Mouse (Mus musculus) lung, embryonic 14.5 days (tissue): Measurements from ENCODE around the gene Uqcrq. TPM values are rescaled to one million over a fixed set of nuclear protein-coding genes. Genes with fewer than 3 reads are reported as not detected.
A peak's percentile ranks its signal among the peaks of the same experiment; 100 is the strongest.

Source experiments
- ATAC-seq: fragments of 200-750 bp; cut with Nextera tagmentation; 2 replicates; pipeline ENCODE4 v1.8.0; 2017; ENCODE audit warnings: mild to moderate bottlenecking, moderate TSS enrichment, moderate library complexity; ENCODE audit not compliant: insufficient read depth
- DNase-seq: peaks from one replicate; pipeline ENCODE4 v3.0.0-alpha.2; 2015
- H3K27ac ChIP-seq: fragments of 300-500 bp; sonication (generic); 2 replicates; pipeline ENCODE4 v1.5.1; 2014; ENCODE audit warnings: low read depth, mild to moderate bottlenecking, moderate library complexity
- H3K27me3 ChIP-seq: fragments of 300-500 bp; sonication (generic); 2 replicates; pipeline ENCODE4 v1.6.1; 2014; ENCODE audit warnings: low read length, control low read depth; ENCODE audit not compliant: insufficient read depth
- H3K36me3 ChIP-seq: fragments of 300-500 bp; sonication (generic); 2 replicates; pipeline ENCODE4 v1.6.1; 2014; ENCODE audit warnings: control low read depth; ENCODE audit not compliant: insufficient read depth
- H3K4me1 ChIP-seq: fragments of 300-500 bp; sonication (generic); 2 replicates; pipeline ENCODE4 v1.6.1; 2014; ENCODE audit warnings: antibody characterized with exemption, control low read depth; ENCODE audit not compliant: insufficient read depth
- H3K4me2 ChIP-seq: fragments of 300-500 bp; sonication (generic); 2 replicates; pipeline ENCODE4 v1.6.1; 2014; ENCODE audit warnings: mild to moderate bottlenecking
- H3K4me3 ChIP-seq: fragments of 300-500 bp; sonication (generic); 2 replicates; pipeline ENCODE4 v1.5.1; 2014; ENCODE audit warnings: low read depth, low read length
- H3K9ac ChIP-seq: fragments of 300-500 bp; sonication (generic); 2 replicates; pipeline ENCODE4 v1.6.1; 2014
- H3K9me3 ChIP-seq: fragments of 300-500 bp; sonication (generic); 2 replicates; pipeline ENCODE4 v1.6.1; 2016; ENCODE audit warnings: low read depth, low read length, control low read depth
- CTCF ChIP-seq: IDR thresholded peaks from 2 replicates; pipeline ENCODE4 v1.5.1; 2016; ENCODE audit warnings: antibody characterized with exemption, low read depth
- WGBS: fragments of 180-500 bp; shearing (Covaris S2); extraction: QIAGEN DNeasy Blood & Tissue Kit; methylation state at CpG from one replicate; pipeline ENCODE4 v1.1.7; 2014; 5-methylcytosine and 5-hydroxymethylcytosine counted together
- microRNA-seq: library from miRNA; unstranded; fragments of <30 nt; microRNA quantifications from one replicate; pipeline ENCODE4, GENCODE M21; 2016; ENCODE audit warnings: borderline number of aligned reads
- polyA plus RNA-seq: library from polyadenylated mRNA; unstranded; fragments of >200 nt; fragmentation: Nextera tagmentation; extraction: Ambion mirVana; gene quantifications from 2 replicates; pipeline ENCODE4 v1.2.1, GENCODE M21; 2014

Uqcrq gene
- polyA plus RNA-seq, 1 experiment from 2014 or later = 518 TPM

GRCm38 (mm10) chr11:53413871-53414270, 16.8 kb downstream of the Uqcrq start:
- no peak overlapping the region for H3K4me2 ChIP-seq
- H3K27ac ChIP-seq = no peak overlapping the region
- ATAC-seq (no peak), DNase-seq (no peak)
- no peak overlapping the region for H3K9ac ChIP-seq
- H3K4me3 ChIP-seq = no peak overlapping the region
- H3K9me3 ChIP-seq = no peaks in the 10 kb centered on the region
- peaks cover 92% of the 10 kb centered on the region for H3K36me3 ChIP-seq
- no peaks in the 10 kb centered on the region for H3K27me3 ChIP-seq
- no peaks in the 10 kb centered on the region for H3K4me1 ChIP-seq
- TF ChIP-seq CTCF = no peak
- 95% methylated on average over 4 of the region's 4 CpGs for WGBS

GRCm38 (mm10) chr11:53411738-53412137, 18.9 kb downstream of the Uqcrq start:
- DNase-seq = peak; percentile 71

GRCm38 (mm10) chr11:53403638-53404037, 27.0 kb downstream of the Uqcrq start:
- Histone ChIP-seq H3K27ac (no peak overlapping the region), H3K4me1 (no peaks in the 10 kb centered on the region), H3K4me2 (no peak overlapping the region), H3K9me3 (no peaks in the 10 kb centered on the region), H3K27me3 (no peaks in the 10 kb centered on the region), H3K9ac (no peak overlapping the region), H3K36me3 (peaks cover 81% of the 10 kb centered on the region), H3K4me3 (no peak overlapping the region)
- ATAC-seq (no peak), DNase-seq (no peak)
- no peak for TF ChIP-seq CTCF
- WGBS = 92% methylated on average over 1 of the region's 1 CpGs

More at GRCm38 (mm10) chr11:53411738-53412137, 18.9 kb downstream of the Uqcrq start:
- Histone ChIP-seq H3K4me3 (no peak overlapping the region), H3K36me3 (peaks cover 90% of the 10 kb centered on the region), H3K9me3 (no peaks in the 10 kb centered on the region), H3K27me3 (no peaks in the 10 kb centered on the region), H3K9ac (no peak overlapping the region), H3K4me2 (no peak overlapping the region), H3K27ac (no peak overlapping the region), H3K4me1 (no peaks in the 10 kb centered on the region)
- peak; percentile 61 for TF ChIP-seq CTCF
- no peak for ATAC-seq

- DNase-seq (no peak), ATAC-seq (no peak)
- 78% methylated on average over 1 of the region's 1 CpGs for WGBS
- Histone ChIP-seq H3K4me1 (no peaks in the 10 kb centered on the region), H3K9me3 (no peaks in the 10 kb centered on the region), H3K4me3 (no peak overlapping the region), H3K27me3 (no peaks in the 10 kb centered on the region), H3K4me2 (no peak overlapping the region), H3K36me3 (peaks cover 72% of the 10 kb centered on the region), H3K27ac (no peak overlapping the region), H3K9ac (no peak overlapping the region)
- no peak for TF ChIP-seq CTCF
Measured at GRCm38 (mm10) chr11:53393856-53394255, 36.8 kb downstream of the Uqcrq start.

- WGBS = 92% methylated on average over 2 of the region's 2 CpGs
- TF ChIP-seq CTCF = no peak
- no peak for ATAC-seq
- no peaks in the 10 kb centered on the region for H3K9me3 ChIP-seq
- no peaks in the 10 kb centered on the region for H3K27me3 ChIP-seq
- H3K9ac ChIP-seq = no peak overlapping the region
- peaks cover 47% of the 10 kb centered on the region for H3K36me3 ChIP-seq
- no peak for DNase-seq
- no peak overlapping the region for H3K4me3 ChIP-seq
- H3K4me1 ChIP-seq = no peaks in the 10 kb centered on the region
- no peak overlapping the region for H3K4me2 ChIP-seq
- no peak overlapping the region for H3K27ac ChIP-seq
Measured at GRCm38 (mm10) chr11:53383758-53384428, 46.7 kb downstream of the Uqcrq start.

GRCm38 (mm10) chr11:53378918-53379317, 51.7 kb downstream of the Uqcrq start:
- no peak for DNase-seq

More at GRCm38 (mm10) chr11:53378918-53379317, 51.7 kb downstream of the Uqcrq start:
- H3K4me2 ChIP-seq = no peak overlapping the region
- no peak for ATAC-seq
- no peaks in the 10 kb centered on the region for H3K27me3 ChIP-seq
- no peaks in the 10 kb centered on the region for H3K9me3 ChIP-seq
- peaks cover 51% of the 10 kb centered on the region for H3K36me3 ChIP-seq
- no peak overlapping the region for H3K9ac ChIP-seq
- WGBS = 67% methylated on average over 1 of the region's 1 CpGs
- H3K27ac ChIP-seq = no peak overlapping the region
- H3K4me1 ChIP-seq = no peaks in the 10 kb centered on the region
- no peak overlapping the region for H3K4me3 ChIP-seq
- no peak for TF ChIP-seq CTCF

Small RNAs within 50 kb of the gene (microRNA-seq; reads per million reads assigned to microRNA genes)
- gene Mir6920 = not detected

Other genes with a start within 250 kb of the Uqcrq start
- 105 and 109 TPM in 2 replicates for gene Hspa4, start 130.4 kb downstream of the Uqcrq start, polyA plus RNA-seq
- 24.0 and 27.7 TPM in 2 replicates for gene Zcchc10, start 106.2 kb downstream of the Uqcrq start, polyA plus RNA-seq
- 56.5 and 62.9 TPM in 2 replicates for gene Aff4, start 80.0 kb downstream of the Uqcrq start, polyA plus RNA-seq
- gene Leap2, start 7.7 kb downstream of the Uqcrq start, polyA plus RNA-seq = 0.53 TPM in 1 of 2 replicates, not detected in the other
- gene Gdf9, start 192 bp upstream of the Uqcrq start, polyA plus RNA-seq = 1.7 and 2.0 TPM in 2 replicates
- gene Gm10447, start 26.3 kb upstream of the Uqcrq start, polyA plus RNA-seq = not detected in 2 replicates
- gene Shroom1, start 26.4 kb upstream of the Uqcrq start, polyA plus RNA-seq = 1.9 and 2.4 TPM in 2 replicates
- gene Gm9837, start 39.6 kb upstream of the Uqcrq start, polyA plus RNA-seq = not detected in 2 replicates
- not detected in 2 replicates for gene Gm9945, start 49.3 kb upstream of the Uqcrq start, polyA plus RNA-seq
- gene Sowaha, start 49.4 kb upstream of the Uqcrq start, polyA plus RNA-seq = 0.17 and 0.18 TPM in 2 replicates
- gene Sept8, start 88.4 kb upstream of the Uqcrq start, polyA plus RNA-seq = 25.3 and 25.6 TPM in 2 replicates
- gene Kif3a, start 136.5 kb upstream of the Uqcrq start, polyA plus RNA-seq = 67.9 and 69.7 TPM in 2 replicates
- gene Il4, start 187.8 kb upstream of the Uqcrq start, polyA plus RNA-seq = 1.1 and 2.1 TPM in 2 replicates
- not detected in 2 replicates for gene Il13, start 203.9 kb upstream of the Uqcrq start, polyA plus RNA-seq